Mouse (Mus musculus): ENCODE data around the gene Cant1. TPM values are rescaled to one million over a fixed set of nuclear protein-coding genes. Genes with fewer than 3 reads are reported as not detected.

Gene Cant1
- total RNA-seq (2022) = 10 to 100 TPM; 36.8 to 39.6 (median 37.9) TPM

GRCm38 (mm10) chr11:118418834-118419504 lies at the start of gene Cant1:
TSS of gene Cant1 (minus strand) at chr11:118419086.
- DNase-seq = peak; percentile 98

GRCm38 (mm10) chr11:118467441-118468035 lies 48.7 kb upstream of the Cant1 start:
- no peak for DNase-seq

- DNase-seq = no peak
These were observed 41.4 kb upstream of the Cant1 start for GRCm38 (mm10) chr11:118460280-118460679.

- no peak for DNase-seq
These were observed 40.6 kb upstream of the Cant1 start for GRCm38 (mm10) chr11:118459536-118459935.

- no peak for DNase-seq
These were observed 40.2 kb upstream of the Cant1 start for GRCm38 (mm10) chr11:118459051-118459450.

- no peak for DNase-seq
These were observed 38.1 kb upstream of the Cant1 start for GRCm38 (mm10) chr11:118456937-118457336.

GRCm38 (mm10) chr11:118455788-118456187 lies 36.9 kb upstream of the Cant1 start:
- no peak for DNase-seq

- no peak for DNase-seq
These were observed 35.2 kb upstream of the Cant1 start for GRCm38 (mm10) chr11:118453886-118454671.

GRCm38 (mm10) chr11:118452955-118453354 lies 34.1 kb upstream of the Cant1 start:
- DNase-seq = no peak

GRCm38 (mm10) chr11:118451211-118451610 lies 32.3 kb upstream of the Cant1 start:
- no peak for DNase-seq

GRCm38 (mm10) chr11:118448385-118448784 lies 29.5 kb upstream of the Cant1 start:
- DNase-seq = no peak

GRCm38 (mm10) chr11:118447346-118447745 lies 28.5 kb upstream of the Cant1 start:
- no peak for DNase-seq

GRCm38 (mm10) chr11:118445843-118446242 lies 27.0 kb upstream of the Cant1 start:
- no peak for DNase-seq

GRCm38 (mm10) chr11:118443201-118443970 lies 24.5 kb upstream of the Cant1 start:
- DNase-seq = no peak

- DNase-seq = no peak
These were observed 23.8 kb upstream of the Cant1 start for GRCm38 (mm10) chr11:118442691-118443090.

- DNase-seq = no peak
These were observed 20.0 kb upstream of the Cant1 start for GRCm38 (mm10) chr11:118438665-118439414.

- DNase-seq = no peak
These were observed 17.6 kb upstream of the Cant1 start for GRCm38 (mm10) chr11:118436471-118436935.

- DNase-seq = no peak
These were observed 15.2 kb upstream of the Cant1 start for GRCm38 (mm10) chr11:118434093-118434492.

GRCm38 (mm10) chr11:118433398-118433868 lies 14.5 kb upstream of the Cant1 start:
- DNase-seq = no peak

GRCm38 (mm10) chr11:118431100-118431948 lies 12.4 kb upstream of the Cant1 start:
- no peak for DNase-seq

Measured in adrenal gland, adult 8-10 months (tissue).